Mouse (Mus musculus) brain, embryonic 14.5 days (tissue): ENCODE measurements around the gene Eif4e.

Source experiments
- CTCF ChIP-seq: fragments of 200-500 bp; IDR thresholded peaks from 2 replicates; pipeline ENCODE4 v1.5.1; 2012; ENCODE audit warnings: inconsistent platforms, mild to moderate bottlenecking, moderate library complexity, borderline replicate concordance; ENCODE audit not compliant: insufficient read depth, insufficient read length; ENCODE audit errors: extremely low read depth
- POLR2A ChIP-seq: fragments of 200-500 bp; IDR thresholded peaks from 2 replicates; pipeline ENCODE4 v1.6.1; 2012; ENCODE audit warnings: mild to moderate bottlenecking, inconsistent platforms, borderline replicate concordance; ENCODE audit not compliant: poor library complexity, insufficient read depth, insufficient read length, severe bottlenecking; ENCODE audit errors: extremely low read depth

- TF ChIP-seq POLR2A (no peak), CTCF (no peak)
Measured at GRCm38 (mm10) chr3:138578867-138579266, 52.9 kb downstream of the Eif4e start.
